Mouse (Mus musculus) CD8-positive naive resting alpha-beta T cell, adult 57 days (primary cell): Measurements from ENCODE around the gene Blzf1. TPM values are rescaled to one million over a fixed set of nuclear protein-coding genes. Genes with fewer than 3 reads are reported as not detected.

Source experiments
- total RNA-seq: library from RNA; stranded (reverse); gene quantifications from one replicate; pipeline ENCODE4 v1.2.4, GENCODE M21; 2023

Blzf1 gene
- 21.3 TPM for total RNA-seq

DNA sequence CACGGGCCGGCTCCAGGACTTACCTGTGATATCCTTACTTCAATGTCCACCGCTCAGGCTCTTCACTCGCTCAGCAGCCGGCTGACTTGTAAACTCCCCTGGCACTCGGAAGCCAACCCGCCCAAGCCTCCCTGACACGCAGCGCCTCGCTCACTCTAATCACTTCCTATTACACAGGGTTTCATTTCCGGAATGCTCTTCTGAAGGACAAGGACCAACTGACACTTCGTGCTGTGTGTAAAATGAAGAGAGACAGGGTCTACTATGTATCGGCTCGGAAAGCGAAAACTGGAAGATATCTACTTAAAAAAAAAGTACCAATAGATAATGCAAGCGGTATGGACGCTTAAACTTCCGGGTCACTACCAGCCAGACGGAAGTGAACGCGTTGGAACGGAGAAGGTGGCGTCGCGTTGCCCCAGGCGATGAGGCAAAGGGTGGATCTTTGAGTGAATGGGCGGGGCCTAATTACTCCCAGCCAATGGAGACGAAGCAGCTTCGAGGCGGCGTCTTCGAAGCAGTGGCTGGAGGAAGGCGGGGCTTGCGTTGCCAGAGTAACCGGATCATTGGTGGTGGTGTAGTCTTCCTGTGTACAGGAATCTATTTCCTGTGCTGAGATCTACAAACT is at the start of gene Blzf1:
Gene Blzf1, minus strand, starts transcription at position 366 of the 628 bp plus-strand sequence.

DNA sequence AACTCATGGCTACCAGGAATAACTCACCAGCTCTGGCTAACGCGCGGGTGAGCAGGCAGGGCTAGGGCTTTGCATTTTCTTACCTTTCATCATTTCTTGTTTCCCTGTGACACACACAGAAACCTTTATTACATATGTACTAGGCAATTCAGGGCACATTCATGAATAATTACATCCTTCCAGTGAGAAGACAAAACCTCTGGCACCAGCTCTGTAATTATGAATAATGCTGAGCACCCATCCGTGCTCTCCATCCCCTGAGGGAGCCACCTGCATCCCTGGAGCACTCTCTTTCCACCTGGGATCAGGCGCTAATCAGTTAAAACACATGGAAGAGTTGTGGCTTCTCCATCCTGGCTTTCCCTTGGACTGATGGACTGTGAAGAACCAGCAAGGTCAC is 3.5 kb downstream of the Blzf1 start, which contains the start of gene Nme7:
Gene Nme7, plus strand, starts transcription at position 301 of the 400 bp plus-strand sequence.

DNA sequence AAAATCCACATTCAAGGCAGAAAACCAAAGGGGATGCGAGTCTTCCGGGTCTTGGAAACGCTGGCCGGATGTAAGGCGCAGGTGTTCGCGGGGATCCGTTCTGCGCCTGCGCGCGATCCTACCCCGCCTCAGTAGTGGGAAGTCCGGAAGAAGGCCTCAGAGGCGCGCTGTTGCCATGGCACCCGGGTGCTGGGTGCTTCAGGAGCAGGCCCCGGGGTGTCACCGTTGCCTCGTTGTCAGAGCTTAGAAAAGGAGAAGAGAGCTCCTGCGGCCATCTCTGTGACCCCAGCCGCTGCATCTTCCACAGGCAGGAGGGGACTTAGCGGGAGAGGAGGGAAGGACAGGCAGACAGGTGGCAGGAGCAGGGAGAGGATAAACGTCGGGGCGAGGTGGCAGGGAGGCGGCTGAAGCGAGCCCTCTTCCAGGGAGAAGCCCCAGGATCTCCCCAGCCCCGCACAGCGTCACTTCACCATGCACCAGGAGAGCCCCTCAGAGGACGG is 31.8 kb downstream of the Blzf1 start, which contains the start of gene Ccdc181:
Gene Ccdc181, plus strand, starts transcription at position 131 of the 500 bp plus-strand sequence.

DNA sequence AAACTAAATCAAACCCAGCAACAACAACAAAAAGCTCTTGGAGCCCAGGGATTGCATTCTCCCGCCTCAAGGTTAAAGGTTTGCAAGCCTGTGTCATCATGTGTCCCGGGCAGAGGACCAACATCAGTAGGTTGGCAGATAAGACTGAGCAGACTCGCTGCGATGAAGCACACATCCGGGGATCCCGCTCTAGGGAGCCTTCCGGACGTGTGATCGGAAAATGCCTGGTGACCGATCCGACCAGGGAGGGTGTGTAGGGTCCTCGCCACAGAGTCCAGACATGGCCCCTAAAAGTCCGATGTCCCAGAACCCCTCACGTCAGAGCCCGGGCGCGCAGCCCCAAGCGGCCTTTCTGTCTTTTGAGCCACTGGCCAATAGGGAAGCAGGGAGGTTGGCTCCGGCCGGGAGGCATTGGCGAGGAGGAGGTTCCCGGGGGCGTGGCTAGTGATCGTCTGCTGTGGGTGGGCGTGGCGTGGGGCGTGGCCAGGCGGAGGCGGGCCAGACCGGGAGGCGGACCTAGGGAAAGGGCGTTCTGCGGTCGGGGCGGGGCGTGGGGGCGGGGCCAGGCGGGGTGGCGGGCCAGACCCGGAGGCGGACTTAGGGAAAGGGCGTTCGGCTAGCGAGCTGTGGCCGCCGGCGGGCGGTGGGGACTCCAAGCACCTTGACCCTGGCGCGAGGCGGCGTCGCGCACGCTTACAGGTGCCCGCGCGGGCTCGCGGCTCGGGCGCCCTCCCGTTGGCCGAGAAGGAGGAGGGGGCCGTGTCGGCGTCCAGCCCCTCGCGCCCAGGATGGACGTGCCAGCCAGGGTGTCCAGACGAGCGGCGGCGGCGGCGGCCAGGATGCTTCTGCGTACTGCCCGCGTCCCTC is 58.6 kb downstream of the Blzf1 start, which contains the start of gene Slc19a2:
Gene Slc19a2, plus strand, starts transcription at position 582 of the 867 bp plus-strand sequence.

Other genes starting within 250 kb of the Blzf1 start
- gene Sell, start 245.5 kb downstream of the Blzf1 start, total RNA-seq = 700 TPM
- 1.7 TPM for gene Selp, start 192.2 kb downstream of the Blzf1 start, total RNA-seq
- gene F5, start 155.7 kb downstream of the Blzf1 start, total RNA-seq = 0.46 TPM
- gene Slc19a2, start 58.4 kb downstream of the Blzf1 start, total RNA-seq = 8.8 TPM
- gene Ccdc181, start 31.9 kb downstream of the Blzf1 start, total RNA-seq = 4.5 TPM
- 9.4 TPM for gene Nme7, start 3.4 kb downstream of the Blzf1 start, total RNA-seq
- 129 TPM for gene Atp1b1, start 150.9 kb upstream of the Blzf1 start, total RNA-seq